Mouse (Mus musculus): ENCODE measurements around the gene Dok3. TPM values are rescaled to one million over a fixed set of nuclear protein-coding genes. Genes with fewer than 3 reads are reported as not detected.

The Dok3 gene
- total RNA-seq (2023): 100 to 1,000 TPM; 322 TPM

DNA sequence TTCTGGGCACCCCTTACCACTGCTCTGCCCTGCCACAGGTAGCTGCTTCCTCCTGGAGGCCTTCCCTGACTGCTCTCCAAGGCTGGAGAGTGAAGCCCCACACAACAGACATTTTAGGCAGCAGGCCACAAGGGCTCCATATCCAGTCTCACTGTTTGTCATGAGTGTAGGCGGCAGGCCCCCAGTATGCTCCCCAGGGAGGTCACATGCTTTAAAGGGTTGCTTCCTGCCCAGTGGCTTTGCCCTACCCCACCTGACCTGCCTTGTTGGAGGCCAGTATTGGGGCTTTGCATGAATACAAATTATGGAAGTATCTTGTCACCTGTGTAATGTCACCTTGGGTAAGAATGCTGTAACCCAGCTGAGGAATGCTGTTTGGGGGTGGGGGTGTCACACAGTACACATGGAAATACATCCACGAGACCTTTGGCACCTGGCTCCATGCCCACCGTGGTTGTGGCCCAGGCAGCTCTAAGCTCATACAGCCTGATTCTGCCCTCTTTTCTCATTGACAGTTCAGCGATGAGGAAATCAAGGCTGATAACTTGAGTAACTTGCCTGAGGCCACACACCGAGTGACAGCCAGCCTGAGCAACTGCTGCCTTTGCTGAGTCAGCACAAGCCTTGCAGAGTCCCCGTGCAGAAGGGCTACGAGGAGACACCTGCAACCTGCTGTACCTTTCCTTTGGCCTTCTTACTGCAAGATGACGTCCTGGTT is at the start of gene Dok3:
Dok3 (minus strand) TSS at position 99 of the 718 bp plus-strand sequence.

GRCm38 (mm10) chr13:55573432-55573831 is 44.3 kb upstream of the Dok3 start, which contains the start of gene Tmed9:
Gene Tmed9, plus strand, starts transcription at chr13:55573732.

DNA sequence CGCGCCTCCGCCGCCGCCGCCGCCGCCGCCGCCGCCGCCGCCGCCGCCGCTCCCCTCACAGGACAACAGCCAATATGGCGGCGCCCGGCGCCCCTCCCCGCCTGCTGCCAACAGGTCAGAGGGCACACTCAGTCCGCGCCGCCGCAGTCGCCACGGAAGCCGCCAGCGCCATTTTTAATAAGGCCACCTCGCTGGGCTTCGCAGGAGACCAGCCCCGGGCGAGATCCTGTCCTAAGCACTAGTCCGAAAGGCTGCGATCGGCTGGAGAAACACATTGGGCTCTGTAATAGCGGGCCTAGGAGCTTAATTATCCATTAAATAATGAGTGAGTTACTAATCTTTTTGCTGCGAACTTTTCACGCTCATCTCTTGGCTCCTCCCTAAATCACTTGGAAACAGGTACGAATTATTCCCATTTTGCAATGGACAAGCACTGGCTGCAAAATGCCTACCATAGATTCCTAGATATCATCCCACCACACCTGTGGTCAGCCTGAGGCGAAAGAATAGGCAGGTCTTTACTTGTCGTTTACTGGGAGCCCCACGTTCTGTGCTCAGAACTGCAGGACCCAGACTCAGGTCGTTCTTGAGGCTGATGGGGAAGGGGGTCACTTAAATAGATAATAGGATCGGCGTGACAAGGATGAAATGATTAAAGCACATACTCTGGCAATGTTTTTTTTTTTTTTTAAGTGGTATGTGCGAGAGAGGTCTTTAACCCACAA is 42.1 kb upstream of the Dok3 start, which contains the start of gene Fam193b:
Fam193b (minus strand) TSS at position 94 of the 725 bp plus-strand sequence.

DNA sequence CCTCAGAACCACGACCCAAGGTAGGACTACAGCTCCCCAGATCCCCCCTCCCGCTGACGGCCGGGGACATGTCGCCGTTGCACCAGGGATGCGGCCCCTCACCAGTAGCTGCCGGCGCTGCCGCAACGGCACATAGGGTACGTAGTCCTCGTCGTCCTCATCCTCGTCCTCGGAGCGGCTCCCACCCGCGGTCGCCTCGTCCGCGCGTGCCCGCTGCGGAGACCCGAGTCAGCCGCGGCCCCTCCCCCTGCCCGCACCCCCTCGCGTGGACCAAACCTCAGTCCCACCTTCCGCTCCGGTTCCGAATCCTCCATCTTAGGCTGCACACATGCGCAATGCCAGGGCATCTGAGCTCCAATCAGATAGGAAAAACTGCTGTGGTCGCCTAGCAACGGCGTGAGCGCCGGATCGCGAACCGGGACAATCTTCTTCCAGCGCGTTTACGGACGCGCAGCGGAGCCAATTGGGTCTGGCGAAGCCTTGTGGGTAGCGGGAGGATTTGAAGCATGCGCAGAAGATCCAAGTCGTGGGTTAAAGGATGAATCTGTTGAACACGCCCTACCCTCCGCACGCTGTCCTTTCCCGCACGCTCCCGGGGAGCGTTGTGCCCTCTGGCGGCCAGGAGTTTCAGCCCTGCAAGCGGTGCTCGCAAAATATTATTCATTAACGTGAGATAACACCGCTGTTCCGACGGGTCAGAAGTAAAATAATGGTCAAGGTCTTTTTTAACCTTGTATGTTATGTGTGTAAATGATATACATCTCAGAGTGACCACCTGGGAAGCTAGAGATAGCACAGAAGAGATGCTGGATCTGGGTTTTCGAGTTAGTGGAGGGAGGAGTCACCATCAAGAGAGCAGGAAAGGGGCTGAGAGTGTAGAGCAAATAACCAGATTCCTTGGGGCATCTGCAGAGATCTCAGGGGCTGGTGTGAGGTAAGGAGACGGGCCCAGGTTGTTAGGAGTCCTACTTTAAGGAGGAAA is 7.4 kb upstream of the Dok3 start, which contains the start of gene Ddx41:
Ddx41 (minus strand) TSS at position 465 of the 982 bp plus-strand sequence.

GRCm38 (mm10) chr13:55513111-55513748 is 15.9 kb downstream of the Dok3 start, which contains the start of gene Pdlim7:
Gene Pdlim7, minus strand, starts transcription at chr13:55513676.

GRCm38 (mm10) chr13:55487578-55488498 is 41.3 kb downstream of the Dok3 start, which contains the start of gene Dbn1:
Gene Dbn1, minus strand, starts transcription at chr13:55488111.

Other genes starting within 250 kb of the Dok3 start
- gene Prelid1, start 208.8 kb downstream of the Dok3 start, total RNA-seq (2023): 100 to 1,000 TPM; 145 to 150 TPM
- 10 to 100 TPM; 65.3 to 71.0 TPM for gene Rab24, start 207.3 kb downstream of the Dok3 start, total RNA-seq (2023)
- 1 to 10 TPM; 1.2 to 2.2 TPM for gene Mxd3, start 199.5 kb downstream of the Dok3 start, total RNA-seq (2023)
- 100 to 1,000 TPM; 112 to 123 TPM for gene Lman2, start 166.5 kb downstream of the Dok3 start, total RNA-seq (2023)
- 10 to 100 TPM; 74.5 to 83.7 TPM for gene Rgs14, start 159.6 kb downstream of the Dok3 start, total RNA-seq (2023)
- gene Slc34a1, start 131.1 kb downstream of the Dok3 start, total RNA-seq (2023): 1 to 10 TPM in 1 of 2 experiments, not detected in 1; 1.0 TPM
- not detected for gene Pfn3, start 114.1 kb downstream of the Dok3 start, total RNA-seq (2023)
- 1 to 10 TPM; 1.8 to 2.1 TPM for gene F12, start 102.5 kb downstream of the Dok3 start, total RNA-seq (2023)
- gene Grk6, start 84.2 kb downstream of the Dok3 start, total RNA-seq (2023): 100 to 1,000 TPM; 498 to 536 TPM
- 10 to 100 TPM; 30.1 to 41.2 TPM for gene Prr7, start 65.0 kb downstream of the Dok3 start, total RNA-seq (2023)
- gene Dbn1, start 41.2 kb downstream of the Dok3 start, total RNA-seq (2023): under 1 TPM in 1 of 2 experiments, not detected in 1; 0.17 TPM
- 10 to 100 TPM; 29.0 to 33.3 TPM for gene Pdlim7, start 15.6 kb downstream of the Dok3 start, total RNA-seq (2023)
- 100 to 1,000 TPM; 135 to 147 TPM for gene Ddx41, start 7.4 kb upstream of the Dok3 start, total RNA-seq (2023)
- 100 to 1,000 TPM; 148 to 159 TPM for gene Fam193b, start 41.8 kb upstream of the Dok3 start, total RNA-seq (2023)
- 10 to 100 TPM; 78.0 to 96.9 TPM for gene Tmed9, start 44.4 kb upstream of the Dok3 start, total RNA-seq (2023)
- gene B4galt7, start 70.6 kb upstream of the Dok3 start, total RNA-seq (2023): 10 to 100 TPM; 22.3 to 27.8 TPM
- 10 to 100 TPM; 18.0 to 22.7 TPM for gene Caml, start 93.7 kb upstream of the Dok3 start, total RNA-seq (2023)
- gene Ddx46, start 105.7 kb upstream of the Dok3 start, total RNA-seq (2023): 100 to 1,000 TPM; 100 to 112 TPM
- 10 to 100 TPM; 26.3 to 27.5 TPM for gene B230219D22Rik, start 163.8 kb upstream of the Dok3 start, total RNA-seq (2023)
- 10 to 100 TPM; 12.7 to 14.1 TPM for gene Txndc15, start 185.4 kb upstream of the Dok3 start, total RNA-seq (2023)
- 10 to 100 TPM; 30.4 to 33.7 TPM for gene Pcbd2, start 198.1 kb upstream of the Dok3 start, total RNA-seq (2023)